9 mouse cellular contexts compared by ENCODE assay signal in the genomic region with DNA sequence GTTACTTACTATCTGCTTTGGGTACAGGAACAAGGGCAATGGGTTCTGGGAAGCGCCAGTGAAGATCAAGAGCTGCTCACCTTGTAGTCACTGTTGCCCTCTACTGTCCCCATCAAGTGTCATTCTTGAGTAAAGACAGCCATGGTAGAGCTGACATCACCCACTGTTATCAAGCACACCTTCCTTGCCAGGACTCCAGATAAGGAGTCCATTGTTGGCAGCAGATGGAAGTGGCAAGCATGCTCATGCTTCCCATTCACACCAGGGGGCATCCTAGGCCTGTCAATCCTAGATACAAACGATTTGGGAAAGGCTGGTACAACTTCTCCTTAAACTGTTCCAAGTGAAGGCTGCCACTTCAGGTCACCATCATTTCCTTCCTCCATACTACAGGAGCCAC. TPM values are rescaled to one million over a fixed set of nuclear protein-coding genes. Genes with fewer than 3 reads are reported as not detected.
A peak's percentile ranks its signal among the peaks of the same experiment; 100 is the strongest.
DNase-seq lines count a peak whose midpoint lies in the region; ATAC-seq and TF ChIP-seq lines count a peak whose summit lies in the region.
"Had no signal": no experiment of that assay in that cellular context is flagged by ENCODE, and none has a peak within 500 bp of the region (broad histone marks: within the 10 kb centered on the region; RNA-seq: fewer than 3 reads in every experiment).

No protein-coding gene starts in this region.

- no peak for ATAC-seq in inflammation-experienced regulatory T-cells, adult 6 months

- no peak overlapping the region for H3K4me3 ChIP-seq in left cerebral cortex, adult 2 months
- H3K4me3 ChIP-seq: embryonic facial prominence, embryonic 12.5 days had no signal

- intact Hi-C loops in left cerebral cortex, adult 2 months (cut with DNase I) = no loop called here
- intact Hi-C loops in heart, postnatal 36 days (cut with DNase I) = loop anchor here (1.0 kb wide), 1 partner anchor 56 kb away; no protein-coding TSS in a partner anchor

- no peak overlapping the region for H3K27ac ChIP-seq in left cerebral cortex, adult 2 months
- H3K27ac ChIP-seq: embryonic facial prominence, embryonic 12.5 days had no signal

- peak; percentile 55 for TF ChIP-seq CTCF in left cerebral cortex, adult 2 months (IDR thresholded peaks at IDR 0.05)

- DNase-seq in left cerebral cortex, adult 2 months (ENCODE audit: extremely low spot score in 1 of 2, low spot score in 2 of 2) = no peak
- no peak for DNase-seq in left cerebral cortex, adult 18-20 months (ENCODE audit: low spot score in 2 of 2)
- DNase-seq in c-Kit-positive CD71-negative TER-119-negative erythroid progenitor cells, embryonic 14.5 days (ENCODE audit: low read depth) = peak; percentile 32
- peak; percentile 38 to 56 for DNase-seq in heart, postnatal 36 days
- peak; percentile 69 for DNase-seq in lung, postnatal 10 days
- DNase-seq in thymus, postnatal 4 days = no peak
- DNase-seq in layer of hippocampus, postnatal 14 days (ENCODE audit: low spot score in 2 of 2) = no peak

RNA-seq across cellular contexts. Expression of gene Rab11b, which starts 14.3 kb away (rescaled TPM):
- total RNA-seq in left cerebral cortex, adult 2 months (2021) = 100 to 1,000 TPM; 345 to 358 TPM
- 100 to 1,000 TPM; 359 to 382 TPM for total RNA-seq in left cerebral cortex, adult 18-20 months (2021)
- total RNA-seq in heart, postnatal 36 days (2021) = 100 to 1,000 TPM; 269 to 304 TPM
- 100 to 1,000 TPM; 261 to 354 (median 270) TPM for polyA plus RNA-seq in inflammation-experienced regulatory T-cells, adult 6 months (2017; shearing (Covaris generic))
- 100 to 1,000 TPM; 281 to 286 TPM for total RNA-seq in layer of hippocampus, postnatal 14 days (2021)

RNA-seq across cellular contexts. Expression of gene March2, which starts 27.5 kb away (rescaled TPM):
- total RNA-seq in left cerebral cortex, adult 2 months (2021) = 10 to 100 TPM; 93.2 to 94.9 TPM
- 10 to 100 TPM; 90.0 to 90.1 TPM for total RNA-seq in left cerebral cortex, adult 18-20 months (2021)
- total RNA-seq in heart, postnatal 36 days (2021) = 100 to 1,000 TPM; 141 to 157 TPM
- 10 to 100 TPM; 22.4 to 38.0 (median 23.1) TPM for polyA plus RNA-seq in inflammation-experienced regulatory T-cells, adult 6 months (2017; shearing (Covaris generic))
- total RNA-seq in layer of hippocampus, postnatal 14 days (2021) = 10 to 100 TPM; 84.7 to 89.0 TPM

RNA-seq across cellular contexts. Expression of gene Angptl4, which starts 35.6 kb away (rescaled TPM):
- 1 to 10 TPM; 3.4 to 4.3 TPM for total RNA-seq in left cerebral cortex, adult 2 months (2021)
- 1 to 10 TPM; 1.4 to 2.2 TPM for total RNA-seq in left cerebral cortex, adult 18-20 months (2021)
- total RNA-seq in heart, postnatal 36 days (2021) = 10 to 100 TPM; 18.2 to 58.8 TPM
- polyA plus RNA-seq in inflammation-experienced regulatory T-cells, adult 6 months (2017; shearing (Covaris generic)) = 1 to 10 TPM; 3.5 to 5.9 (median 4.1) TPM
- 1 to 10 TPM; 4.8 to 5.8 TPM for total RNA-seq in layer of hippocampus, postnatal 14 days (2021)

RNA-seq across cellular contexts. Expression of gene Hnrnpm, which starts 59.4 kb away (rescaled TPM):
- 100 to 1,000 TPM; 137 to 162 TPM for total RNA-seq in left cerebral cortex, adult 2 months (2021)
- 100 to 1,000 TPM; 129 to 143 TPM for total RNA-seq in left cerebral cortex, adult 18-20 months (2021)
- total RNA-seq in heart, postnatal 36 days (2021) = 10 to 100 TPM; 82.5 to 83.7 TPM
- polyA plus RNA-seq in inflammation-experienced regulatory T-cells, adult 6 months (2017; shearing (Covaris generic)) = 100 to 1,000 TPM; 269 to 417 (median 346) TPM
- total RNA-seq in layer of hippocampus, postnatal 14 days (2021) = 100 to 1,000 TPM; 128 to 134 TPM

Comparison
In these comparisons a context has a peak if more than half of its experiments do, and no peak if none do; other contexts are left out.
1. DNase-seq: peak in c-Kit-positive CD71-negative TER-119-negative erythroid progenitor cells, embryonic 14.5 days (single experiment), heart, postnatal 36 days (2 of 2) and lung, postnatal 10 days (single experiment); none in left cerebral cortex, adult 2 months (0 of 2), left cerebral cortex, adult 18-20 months (0 of 2), thymus, postnatal 4 days (single experiment) and layer of hippocampus, postnatal 14 days (0 of 2).